Mouse (Mus musculus): Measurements from ENCODE around the gene Trpc7.
A peak's percentile ranks its signal among the peaks of the same experiment; 100 is the strongest.

Trpc7 gene

DNA sequence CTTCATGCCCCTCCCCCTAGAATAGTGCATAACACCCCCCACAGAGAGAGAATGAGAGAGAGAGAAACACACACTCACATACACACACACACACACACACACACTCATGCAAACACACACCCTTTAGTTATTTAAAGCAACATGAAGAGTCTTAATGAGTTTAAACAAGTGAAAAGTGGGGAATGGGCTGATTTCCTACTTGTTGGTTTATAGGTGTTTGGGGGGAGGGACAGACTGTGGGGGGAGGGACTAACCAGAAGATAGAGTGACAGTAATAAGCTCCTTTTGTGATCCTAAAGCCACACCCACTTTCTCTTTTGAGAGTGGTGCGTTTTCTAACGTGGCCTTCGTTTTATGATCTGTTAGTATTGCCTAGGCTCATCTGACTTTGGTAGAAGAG is at the start of gene Trpc7:
TSS of gene Trpc7 (minus strand) at position 101 of the 400 bp plus-strand sequence.
- DNase-seq (ENCODE audit: low spot score in 2 of 2): no peak

DNA sequence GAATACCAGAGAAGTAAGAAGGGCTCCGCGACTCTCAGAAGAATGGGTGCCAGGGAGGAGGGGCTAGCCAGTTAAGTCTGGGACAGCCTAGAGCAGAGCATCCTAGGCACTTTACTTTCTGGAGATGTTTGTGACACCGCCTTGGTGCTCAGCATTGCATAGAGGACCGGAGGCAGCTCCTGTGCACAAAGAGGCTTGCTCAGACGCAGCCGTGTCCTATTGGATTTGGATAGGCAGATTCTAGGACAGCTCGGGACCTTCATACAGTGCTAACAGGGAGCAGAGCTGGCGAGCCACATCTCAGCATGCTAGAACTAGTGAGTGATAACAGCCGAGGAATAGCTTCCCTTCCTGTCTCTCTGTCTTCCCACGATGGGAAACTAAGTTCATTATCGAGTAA is 43.5 kb upstream of the Trpc7 start:
- no peak for DNase-seq (ENCODE audit: low spot score in 2 of 2)

- DNase-seq (ENCODE audit: low spot score in 2 of 2): no peak
These were observed 38.2 kb upstream of the Trpc7 start for GRCm38 (mm10) chr13:56933832-56934510.

- peak in 1 of 2 experiments; percentile 31 for DNase-seq (ENCODE audit: low spot score in 2 of 2)
These were observed 34.6 kb upstream of the Trpc7 start for GRCm38 (mm10) chr13:56930421-56930820.

GRCm38 (mm10) chr13:56922976-56923375 is 27.2 kb upstream of the Trpc7 start:
- no peak for DNase-seq (ENCODE audit: low spot score in 2 of 2)

DNA sequence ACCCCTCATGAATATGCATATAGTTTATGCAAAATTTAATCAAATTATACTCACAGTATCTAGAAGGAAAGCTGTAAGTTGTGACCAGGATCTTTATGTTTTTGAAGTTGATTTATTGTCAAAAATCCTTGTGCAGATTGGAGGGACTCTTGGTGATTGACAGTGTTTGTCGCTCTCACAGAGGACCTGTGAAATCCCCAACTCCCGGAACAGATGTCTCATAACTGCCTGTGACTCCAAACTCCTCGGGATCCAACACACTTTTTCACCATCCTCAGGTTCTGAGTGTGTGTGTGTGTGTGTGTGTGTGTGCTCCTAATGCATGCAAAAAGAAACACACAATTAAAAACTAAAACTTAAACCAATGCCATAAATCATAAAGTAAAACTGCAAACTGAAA is 25.5 kb upstream of the Trpc7 start:
- DNase-seq (ENCODE audit: low spot score in 2 of 2): no peak

- DNase-seq (ENCODE audit: low spot score in 2 of 2): no peak
These were observed 18.9 kb upstream of the Trpc7 start for GRCm38 (mm10) chr13:56914721-56915120.

DNA sequence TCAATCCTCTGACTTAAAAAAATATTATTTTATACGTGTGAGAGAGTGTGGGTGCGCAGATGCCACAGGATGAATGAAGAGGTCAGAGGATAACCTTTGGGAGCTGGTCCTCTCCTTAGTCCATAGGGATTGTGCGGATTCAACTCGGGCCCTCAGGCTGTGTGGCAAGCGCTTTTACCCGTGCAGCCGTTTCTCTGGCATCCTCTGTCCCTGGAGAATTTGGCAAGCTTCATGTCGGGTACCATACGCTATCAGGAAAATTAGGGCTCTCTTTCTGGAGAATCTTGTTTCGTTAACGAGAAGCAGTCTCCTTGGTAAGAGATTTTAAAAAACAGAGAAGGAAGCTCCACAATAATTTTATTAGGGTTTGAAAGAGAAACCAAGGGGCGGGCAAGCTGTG is 15.3 kb upstream of the Trpc7 start:
- DNase-seq (ENCODE audit: low spot score in 2 of 2): no peak

DNA sequence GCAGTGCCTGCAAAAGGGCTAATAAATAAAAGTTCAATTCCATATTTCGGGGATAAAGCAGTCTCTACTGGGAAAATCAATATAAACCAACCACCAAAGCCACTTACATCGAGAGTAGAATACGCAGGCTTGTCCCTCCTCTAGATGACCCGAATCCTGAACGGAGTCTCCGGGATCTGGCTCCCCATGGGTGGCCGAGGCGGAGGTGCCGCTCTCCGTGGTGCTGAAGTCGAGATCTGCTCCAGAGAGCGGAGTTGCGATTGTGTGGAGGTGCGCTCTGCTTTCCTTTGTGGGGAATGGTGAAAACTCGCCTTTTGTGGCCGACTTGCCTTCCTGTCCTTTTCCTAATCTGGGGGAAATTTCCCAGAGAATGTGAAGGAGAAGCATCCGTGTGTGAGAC is 407 bp downstream of the Trpc7 start:
- DNase-seq (ENCODE audit: low spot score in 2 of 2): peak in 1 of 2 experiments; percentile 66

DNA sequence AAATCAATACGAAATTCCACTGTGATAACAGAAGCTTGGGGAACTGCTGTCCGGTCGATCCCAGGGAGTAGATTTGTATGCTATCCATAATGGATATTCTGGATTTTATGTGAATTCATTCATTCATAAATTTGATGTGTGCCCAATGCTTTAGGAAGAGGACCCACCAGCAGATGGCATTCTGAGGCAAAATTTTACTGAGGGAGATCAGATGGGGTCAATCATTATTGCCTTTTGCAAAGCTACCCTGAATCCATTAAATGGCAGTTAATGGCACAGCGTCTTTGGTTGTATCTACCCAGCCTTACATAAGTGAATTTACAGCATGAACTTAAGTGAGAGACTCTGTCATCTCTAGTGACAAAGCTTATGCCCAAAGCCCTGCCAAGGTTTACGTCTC is 1.2 kb downstream of the Trpc7 start:
- DNase-seq (ENCODE audit: low spot score in 2 of 2): no peak

GRCm38 (mm10) chr13:56889888-56890287 is 5.9 kb downstream of the Trpc7 start:
- DNase-seq (ENCODE audit: low spot score in 2 of 2): no peak

GRCm38 (mm10) chr13:56882931-56883330 is 12.9 kb downstream of the Trpc7 start:
- no peak for DNase-seq (ENCODE audit: low spot score in 2 of 2)

- no peak for DNase-seq (ENCODE audit: low spot score in 2 of 2)
These were observed 31.2 kb downstream of the Trpc7 start for GRCm38 (mm10) chr13:56864567-56864966.

- no peak for DNase-seq (ENCODE audit: low spot score in 2 of 2)
These were observed 33.8 kb downstream of the Trpc7 start for GRCm38 (mm10) chr13:56862011-56862410.

DNA sequence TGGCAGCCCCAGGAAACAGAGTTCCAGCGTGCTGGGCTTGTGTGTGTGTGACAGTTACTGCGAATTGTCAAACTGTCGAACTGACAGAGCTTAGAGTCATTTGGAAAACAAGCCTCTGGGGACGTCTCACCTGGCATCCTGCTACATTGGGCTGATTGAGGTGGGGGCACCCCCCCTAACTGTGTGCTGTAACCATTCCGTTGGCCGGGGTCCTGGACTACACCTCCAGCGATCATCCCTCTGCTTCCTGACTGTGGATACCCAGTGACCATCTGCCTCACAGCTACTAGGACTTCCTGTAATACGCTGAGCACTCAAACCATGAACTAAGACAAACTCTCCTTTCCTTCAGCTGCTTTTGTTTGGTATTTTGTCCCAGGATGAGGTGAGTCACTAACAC is 41.3 kb downstream of the Trpc7 start:
- no peak for DNase-seq (ENCODE audit: low spot score in 2 of 2)

- no peak for DNase-seq (ENCODE audit: low spot score in 2 of 2)
These were observed 42.4 kb downstream of the Trpc7 start for GRCm38 (mm10) chr13:56853436-56853835.

GRCm38 (mm10) chr13:56845866-56846265 is 49.9 kb downstream of the Trpc7 start:
- no peak for DNase-seq (ENCODE audit: low spot score in 2 of 2)

DNA sequence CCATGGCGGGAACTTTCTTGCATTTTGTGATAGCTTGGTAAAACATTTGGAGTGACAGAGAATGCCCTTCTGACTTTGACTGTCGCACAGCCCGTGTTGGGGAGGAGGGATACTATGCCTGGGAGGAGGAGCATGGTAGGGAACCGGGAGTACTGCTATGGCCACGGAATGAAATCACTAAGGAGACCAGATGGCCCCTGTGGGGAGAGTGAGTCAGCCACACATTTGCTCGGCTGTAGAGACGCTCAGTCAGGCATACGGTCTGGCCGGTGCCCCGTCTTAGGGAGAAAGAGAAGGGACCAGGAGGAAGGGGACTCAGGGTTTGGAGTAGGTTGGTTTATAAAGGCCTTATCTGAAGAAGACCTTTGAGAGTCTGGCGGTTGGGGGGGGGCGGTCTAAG is 80.3 kb downstream of the Trpc7 start:
- no peak for DNase-seq (ENCODE audit: low spot score in 2 of 2)

DNA sequence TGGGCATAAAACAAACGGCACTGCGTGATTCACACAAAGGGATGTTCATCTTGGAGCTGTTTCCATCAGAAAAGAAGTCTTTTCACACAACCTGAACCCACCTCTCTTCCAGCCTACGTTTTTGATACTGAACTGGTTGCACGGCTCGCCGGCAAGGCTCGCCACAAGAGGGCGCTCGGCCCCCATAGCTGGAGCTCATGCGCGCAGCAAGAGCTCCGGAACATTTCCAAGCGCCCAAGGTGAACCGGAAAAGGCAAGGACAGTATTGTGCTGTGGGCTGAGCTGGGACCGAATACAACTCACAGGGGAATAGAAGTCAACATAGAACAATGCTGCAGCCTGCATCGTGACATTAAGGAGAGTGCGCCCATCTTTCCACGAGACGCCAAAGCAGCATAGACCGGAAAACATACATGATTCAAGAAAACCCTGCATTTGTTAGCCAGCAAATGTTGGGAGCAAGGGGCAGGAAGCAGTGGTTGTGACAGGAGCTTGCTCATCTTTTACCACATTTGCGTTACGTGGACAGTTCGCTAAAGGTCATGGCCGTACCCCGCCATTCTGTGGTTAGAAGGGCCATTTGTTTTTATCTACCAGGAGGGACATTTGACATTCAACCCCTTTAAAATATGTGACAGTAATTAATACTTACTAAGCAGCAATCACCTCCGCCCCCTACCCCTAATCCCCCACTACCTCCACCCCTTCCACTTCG is 88.9 kb downstream of the Trpc7 start:
- DNase-seq (ENCODE audit: low spot score in 2 of 2): peak; percentile 57 to 86

GRCm38 (mm10) chr13:56805131-56805530 is 90.7 kb downstream of the Trpc7 start:
- DNase-seq (ENCODE audit: low spot score in 2 of 2): no peak

DNA sequence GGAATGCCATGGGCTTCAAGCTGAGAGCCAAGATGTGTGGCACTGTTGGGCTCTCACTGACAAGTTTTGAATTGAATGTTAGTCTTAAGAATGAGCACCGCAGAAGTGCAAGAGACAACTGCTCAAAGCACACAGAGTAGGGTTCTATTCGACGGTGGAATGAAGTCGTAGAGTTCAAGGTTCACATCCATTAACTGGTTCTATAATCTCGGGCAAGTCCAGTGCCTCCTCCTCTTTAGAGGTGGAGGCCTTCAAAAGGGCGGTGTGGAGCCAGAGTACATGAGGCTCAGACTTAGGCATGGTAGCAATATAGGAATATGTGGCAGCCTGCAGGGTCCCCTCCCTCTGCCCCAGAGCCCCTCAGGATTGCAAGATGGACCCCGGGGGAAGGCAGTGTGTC is 98.3 kb downstream of the Trpc7 start:
- no peak for DNase-seq (ENCODE audit: low spot score in 2 of 2)

DNA sequence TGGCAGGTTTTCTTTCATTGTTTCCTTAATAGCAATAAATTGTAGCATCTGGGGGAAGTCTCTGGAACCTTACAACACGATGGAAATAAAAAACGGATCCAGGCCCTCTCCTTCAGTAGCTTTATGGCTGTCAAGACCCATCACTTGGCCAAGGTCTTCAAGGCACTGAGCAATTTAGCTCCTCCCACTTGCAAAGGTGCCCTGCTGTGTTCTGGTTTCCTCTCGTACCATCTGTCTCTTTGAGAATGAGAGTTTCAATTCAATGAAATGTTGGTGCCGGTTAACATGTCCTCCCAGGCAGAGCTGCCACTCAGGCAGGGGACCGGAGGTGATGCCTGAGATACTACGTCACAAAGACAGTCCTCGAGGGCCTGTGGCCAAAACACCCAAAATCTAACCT is 100.3 kb downstream of the Trpc7 start:
- DNase-seq (ENCODE audit: low spot score in 2 of 2): no peak

DNA sequence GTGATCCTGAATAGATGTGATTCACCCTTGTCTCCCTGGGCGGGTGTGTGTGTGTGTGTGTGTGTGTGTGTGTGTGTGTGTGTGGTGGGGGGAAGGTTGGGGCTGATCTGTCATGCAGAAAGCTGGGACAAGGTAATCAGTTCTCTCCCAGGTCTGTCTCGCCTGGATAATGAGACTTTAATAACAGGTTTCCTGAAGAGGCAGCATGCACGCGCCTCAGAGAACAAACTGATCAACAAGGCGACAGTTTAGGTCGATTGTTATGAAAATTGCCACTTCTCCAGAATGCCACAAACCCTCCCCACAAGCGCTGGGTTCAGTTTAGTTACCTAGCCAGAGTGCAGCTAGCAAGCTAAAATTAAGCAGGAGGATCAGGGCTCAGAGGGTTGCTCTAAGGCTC is 101.4 kb downstream of the Trpc7 start:
- DNase-seq (ENCODE audit: low spot score in 2 of 2): no peak

- DNase-seq (ENCODE audit: low spot score in 2 of 2): no peak
These were observed 102.9 kb downstream of the Trpc7 start for GRCm38 (mm10) chr13:56792844-56793243.

All from spleen, postnatal 4 days (tissue).